Mouse (Mus musculus) liver, postnatal 0 days (tissue): Measurements from ENCODE around the gene Pced1b.

Experiments
- CTCF ChIP-seq: sonication (generic); IDR thresholded peaks from 2 replicates; pipeline ENCODE4 v1.5.1; 2016; ENCODE audit warnings: antibody characterized with exemption, low read depth
- EP300 ChIP-seq: IDR thresholded peaks from 2 replicates; pipeline ENCODE4 v1.6.1; 2016; ENCODE audit warnings: antibody characterized with exemption, low read depth, mild to moderate bottlenecking

- TF ChIP-seq CTCF (peak; percentile 28), EP300 (no peak)
Measured at GRCm38 (mm10) chr15:97206506-97206905, 40.4 kb upstream of the Pced1b start.
